Mouse (Mus musculus) lung, adult 2 months (tissue): Measurements from ENCODE around the gene Oaf.

Experiments
- CTCF ChIP-seq: fragments of 200-500 bp; IDR thresholded peaks from 2 replicates; pipeline ENCODE4 v1.5.1; 2011; ENCODE audit warnings: mild to moderate bottlenecking, low read length, control low read depth; ENCODE audit not compliant: insufficient read depth
- POLR2A ChIP-seq: fragments of 200-500 bp; IDR thresholded peaks from 2 replicates; pipeline ENCODE4 v1.6.1; 2011; ENCODE audit warnings: low read depth, mild to moderate bottlenecking, control low read depth, low read length, borderline replicate concordance; ENCODE audit errors: extremely low read depth

- TF ChIP-seq CTCF (no peak), POLR2A (no peak)
Measured at GRCm38 (mm10) chr9:43271761-43272518, 32.2 kb upstream of the Oaf start.
